Mouse (Mus musculus): ENCODE measurements around the gene C1qtnf1. TPM values are rescaled to one million over a fixed set of nuclear protein-coding genes. Genes with fewer than 3 reads are reported as not detected.

Gene C1qtnf1
- polyA plus RNA-seq, 1 experiment from 2014 or later, result 2.3 TPM

DNA sequence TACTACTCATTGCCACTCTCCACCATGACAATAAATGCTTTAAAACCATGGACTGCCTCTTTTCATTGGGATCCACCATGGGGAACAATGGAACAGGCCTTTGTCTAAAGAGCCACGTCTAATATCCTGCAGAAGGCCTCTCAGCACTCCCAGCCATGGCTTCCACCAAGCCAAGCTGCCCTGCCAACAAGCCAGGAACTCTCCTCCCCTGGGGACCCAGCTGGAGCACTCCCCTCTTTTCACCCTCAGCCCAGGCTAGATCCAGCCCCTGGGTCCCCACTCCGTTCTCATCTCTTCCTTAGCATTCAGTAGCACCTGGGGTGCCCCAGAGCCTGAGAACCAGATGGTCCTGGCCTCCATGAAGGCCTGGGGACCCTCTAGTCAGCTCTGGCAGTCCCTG, 25.0 kb downstream of the C1qtnf1 start:
- ATAC-seq (replicated peaks; ENCODE audit: low FRiP score), result no peak
- Histone ChIP-seq H3K4me2 (ENCODE audit: low read depth, low read length, severe bottlenecking) (no peak overlapping the region), H3K4me1 (replicated peaks; ENCODE audit: control insufficient read depth, insufficient read depth, low read length) (no peaks in the 10 kb centered on the region), H3K4me3 (ENCODE audit: low read depth, low read length) (no peak overlapping the region), H3K36me3 (ENCODE audit: control insufficient read depth, insufficient read depth, low read length) (no peaks in the 10 kb centered on the region), H3K27me3 (ENCODE audit: control insufficient read depth, insufficient read depth, low read length) (no peaks in the 10 kb centered on the region), H3K9me3 (ENCODE audit: control insufficient read depth, low read length) (no peaks in the 10 kb centered on the region), H3K9ac (ENCODE audit: low read length) (no peak overlapping the region), H3K27ac (ENCODE audit: low read depth, low read length) (no peak overlapping the region)
- no peak for DNase-seq (ENCODE audit: low spot score)
- 56% methylated on average over 2 of the region's 2 CpGs for WGBS

DNA sequence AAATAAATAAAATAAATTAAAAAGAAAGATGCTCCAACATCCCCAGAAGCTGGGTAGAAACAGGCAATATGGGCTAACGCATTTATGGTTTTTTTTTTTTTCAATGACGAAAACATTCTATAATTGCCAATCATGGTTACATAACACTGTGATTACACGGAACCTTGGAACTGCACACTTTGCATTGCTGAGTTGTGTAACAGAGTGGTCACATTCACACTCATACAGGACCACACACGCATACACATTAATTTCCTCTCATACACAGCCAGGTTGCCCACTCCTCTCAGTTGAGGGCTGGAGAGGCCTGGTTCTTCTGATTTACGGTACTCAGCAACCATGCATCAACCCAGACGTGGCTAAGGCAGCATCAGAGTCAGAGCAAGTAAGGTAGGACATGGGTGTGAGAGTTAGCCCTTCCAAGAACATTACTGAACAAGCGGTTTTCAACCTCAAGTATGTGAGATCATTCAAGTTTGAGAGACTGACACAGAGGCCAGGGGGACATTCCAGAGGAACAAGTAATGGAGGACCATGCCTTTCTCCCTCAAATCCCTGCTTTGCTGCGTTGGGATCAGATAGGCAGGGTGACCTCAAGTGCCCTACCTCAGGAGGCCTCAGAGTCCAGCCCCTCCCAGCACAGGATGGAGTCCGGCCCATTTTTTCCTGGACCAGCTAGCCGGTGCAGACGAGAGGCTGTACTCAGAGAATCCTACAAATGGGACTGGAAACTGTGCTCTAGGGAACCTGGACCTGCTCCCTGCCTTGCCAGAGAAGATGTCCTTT, 26.1 kb downstream of the C1qtnf1 start:
- 80% methylated on average over 11 of the region's 11 CpGs for WGBS
- no peaks in the 10 kb centered on the region for H3K36me3 ChIP-seq (ENCODE audit: control insufficient read depth, insufficient read depth, low read length)

DNA sequence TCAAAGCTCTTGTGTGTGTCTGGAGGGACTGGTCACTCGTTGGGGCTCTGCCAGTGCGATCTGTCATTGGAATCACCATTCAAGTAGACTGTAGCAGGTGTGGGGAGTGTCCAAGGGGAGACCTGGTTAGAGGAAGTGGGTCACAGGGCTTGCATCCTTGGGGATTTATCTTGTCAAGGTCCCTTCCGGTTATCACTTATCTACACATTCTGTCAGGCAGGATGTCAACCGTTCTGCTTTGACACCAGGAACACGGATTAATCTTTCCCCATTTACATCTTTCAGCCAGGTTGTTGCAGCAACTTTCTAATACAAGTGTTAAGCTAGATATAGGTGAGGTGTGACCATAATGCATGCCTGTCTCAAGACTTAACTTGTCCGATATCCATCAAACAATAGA, 27.8 kb downstream of the C1qtnf1 start:
- ATAC-seq (replicated peaks; ENCODE audit: low FRiP score), result no peak

More for the DNA sequence above, 26.1 kb downstream of the C1qtnf1 start:
- no peak overlapping the region for H3K4me3 ChIP-seq (ENCODE audit: low read depth, low read length)
- H3K9me3 ChIP-seq (ENCODE audit: control insufficient read depth, low read length), result no peaks in the 10 kb centered on the region
- H3K9ac ChIP-seq (ENCODE audit: low read length), result no peak overlapping the region
- no peaks in the 10 kb centered on the region for H3K4me1 ChIP-seq (replicated peaks; ENCODE audit: control insufficient read depth, insufficient read depth, low read length)
- DNase-seq (ENCODE audit: low spot score), result no peak
- ATAC-seq (replicated peaks; ENCODE audit: low FRiP score), result no peak
- no peaks in the 10 kb centered on the region for H3K27me3 ChIP-seq (ENCODE audit: control insufficient read depth, insufficient read depth, low read length)
- H3K27ac ChIP-seq (ENCODE audit: low read depth, low read length), result no peak overlapping the region
- no peak overlapping the region for H3K4me2 ChIP-seq (ENCODE audit: low read depth, low read length, severe bottlenecking)

DNA sequence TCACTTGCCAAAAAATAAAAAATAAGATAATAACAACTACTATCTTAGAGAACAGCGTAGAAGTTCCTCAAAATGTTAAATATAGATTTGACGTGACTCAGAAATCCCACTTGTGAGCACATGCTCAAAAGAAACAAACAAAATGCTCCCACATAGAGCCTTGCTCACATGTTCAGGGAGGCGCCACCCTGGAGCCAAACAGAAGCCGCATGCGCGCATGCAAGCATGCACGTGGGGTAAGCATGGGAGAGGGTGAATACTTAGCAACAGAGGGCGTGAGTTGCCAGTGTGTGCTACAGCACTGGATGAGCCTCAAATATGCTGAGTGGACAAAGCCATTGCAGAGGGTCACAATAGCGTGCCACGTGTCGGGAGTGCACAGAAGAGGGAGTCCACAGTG, 28.9 kb downstream of the C1qtnf1 start:
- ATAC-seq (replicated peaks; ENCODE audit: low FRiP score) (no peak), DNase-seq (ENCODE audit: low spot score) (no peak)
- H3K4me3 ChIP-seq (ENCODE audit: low read depth, low read length), result no peak overlapping the region
- no peak overlapping the region for H3K27ac ChIP-seq (ENCODE audit: low read depth, low read length)
- H3K4me2 ChIP-seq (ENCODE audit: low read depth, low read length, severe bottlenecking), result no peak overlapping the region
- H3K9ac ChIP-seq (ENCODE audit: low read length), result no peak overlapping the region
- H3K4me1 ChIP-seq (replicated peaks; ENCODE audit: control insufficient read depth, insufficient read depth, low read length), result no peaks in the 10 kb centered on the region
- 79% methylated on average over 11 of the region's 11 CpGs for WGBS
- H3K9me3 ChIP-seq (ENCODE audit: control insufficient read depth, low read length), result peaks cover 3% of the 10 kb centered on the region; the same call in 1 of the 2 replicates
- H3K36me3 ChIP-seq (ENCODE audit: control insufficient read depth, insufficient read depth, low read length), result no peaks in the 10 kb centered on the region
- H3K27me3 ChIP-seq (ENCODE audit: control insufficient read depth, insufficient read depth, low read length), result no peaks in the 10 kb centered on the region

More for the DNA sequence above, 27.8 kb downstream of the C1qtnf1 start:
- Histone ChIP-seq H3K36me3 (ENCODE audit: control insufficient read depth, insufficient read depth, low read length) (no peaks in the 10 kb centered on the region), H3K4me3 (ENCODE audit: low read depth, low read length) (no peak overlapping the region), H3K4me1 (replicated peaks; ENCODE audit: control insufficient read depth, insufficient read depth, low read length) (no peaks in the 10 kb centered on the region), H3K27ac (ENCODE audit: low read depth, low read length) (no peak overlapping the region), H3K27me3 (ENCODE audit: control insufficient read depth, insufficient read depth, low read length) (no peaks in the 10 kb centered on the region), H3K9ac (ENCODE audit: low read length) (no peak overlapping the region), H3K4me2 (ENCODE audit: low read depth, low read length, severe bottlenecking) (no peak overlapping the region), H3K9me3 (ENCODE audit: control insufficient read depth, low read length) (peaks cover 3% of the 10 kb centered on the region; the same call in 1 of the 2 replicates)
- DNase-seq (ENCODE audit: low spot score), result no peak
- 87% methylated on average over 6 of the region's 6 CpGs for WGBS

DNA sequence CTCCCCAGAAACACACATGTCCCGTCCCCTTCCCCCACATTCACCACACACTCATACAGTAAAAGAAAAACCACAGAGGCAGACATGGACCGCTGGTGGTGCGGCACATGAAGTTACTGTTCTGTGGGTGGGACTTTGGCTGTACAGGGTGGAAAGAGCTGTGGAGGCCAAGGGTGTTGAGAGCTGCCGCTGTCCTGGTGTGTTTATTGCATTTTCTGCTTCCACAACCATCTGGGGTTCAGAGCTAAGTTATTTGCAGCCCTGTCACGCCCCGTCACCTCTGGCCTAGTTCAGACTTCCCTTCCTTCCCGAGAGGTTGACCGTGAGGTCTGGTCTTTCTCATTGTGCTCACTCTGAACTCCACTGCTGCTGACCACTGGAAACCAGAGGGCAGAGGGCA, 31.0 kb downstream of the C1qtnf1 start:
- no peak overlapping the region for H3K9ac ChIP-seq (ENCODE audit: low read length)
- 81% methylated on average over 8 of the region's 8 CpGs for WGBS
- no peaks in the 10 kb centered on the region for H3K4me1 ChIP-seq (replicated peaks; ENCODE audit: control insufficient read depth, insufficient read depth, low read length)
- no peak overlapping the region for H3K4me3 ChIP-seq (ENCODE audit: low read depth, low read length)
- ATAC-seq (replicated peaks; ENCODE audit: low FRiP score) (no peak), DNase-seq (ENCODE audit: low spot score) (no peak)
- no peak overlapping the region for H3K27ac ChIP-seq (ENCODE audit: low read depth, low read length)
- no peak overlapping the region for H3K4me2 ChIP-seq (ENCODE audit: low read depth, low read length, severe bottlenecking)
- H3K36me3 ChIP-seq (ENCODE audit: control insufficient read depth, insufficient read depth, low read length), result no peaks in the 10 kb centered on the region
- H3K27me3 ChIP-seq (ENCODE audit: control insufficient read depth, insufficient read depth, low read length), result no peaks in the 10 kb centered on the region
- peaks cover 3% of the 10 kb centered on the region; the same call in 1 of the 2 replicates for H3K9me3 ChIP-seq (ENCODE audit: control insufficient read depth, low read length)

DNA sequence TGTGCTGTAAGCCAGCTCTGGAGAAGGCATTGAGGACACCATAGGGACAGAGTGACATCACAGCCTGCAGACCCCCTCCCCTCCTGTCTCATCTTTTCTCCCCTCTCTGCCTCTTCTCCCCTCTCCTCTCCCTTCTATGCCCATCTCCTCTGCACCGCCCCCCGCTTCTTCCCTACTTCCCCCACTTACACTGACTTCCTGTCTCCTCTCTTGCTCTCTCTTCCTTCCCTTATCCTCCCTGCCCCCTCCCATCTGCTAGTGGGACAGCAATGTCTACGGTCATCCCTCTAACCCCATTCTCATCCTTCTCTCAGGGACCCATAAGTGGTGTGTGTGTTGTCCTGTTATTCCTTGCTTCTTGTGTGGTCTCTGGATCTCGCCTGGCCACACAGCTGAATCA, 31.5 kb downstream of the C1qtnf1 start:
- no peak for ATAC-seq (replicated peaks; ENCODE audit: low FRiP score)
- DNase-seq (ENCODE audit: low spot score), result no peak
- Histone ChIP-seq H3K4me3 (ENCODE audit: low read depth, low read length) (no peak overlapping the region), H3K9ac (ENCODE audit: low read length) (no peak overlapping the region), H3K36me3 (ENCODE audit: control insufficient read depth, insufficient read depth, low read length) (no peaks in the 10 kb centered on the region), H3K4me1 (replicated peaks; ENCODE audit: control insufficient read depth, insufficient read depth, low read length) (no peaks in the 10 kb centered on the region), H3K4me2 (ENCODE audit: low read depth, low read length, severe bottlenecking) (no peak overlapping the region), H3K27ac (ENCODE audit: low read depth, low read length) (no peak overlapping the region), H3K27me3 (ENCODE audit: control insufficient read depth, insufficient read depth, low read length) (no peaks in the 10 kb centered on the region), H3K9me3 (ENCODE audit: control insufficient read depth, low read length) (peaks cover 3% of the 10 kb centered on the region; the same call in 1 of the 2 replicates)
- 82% methylated on average over 4 of the region's 4 CpGs for WGBS

DNA sequence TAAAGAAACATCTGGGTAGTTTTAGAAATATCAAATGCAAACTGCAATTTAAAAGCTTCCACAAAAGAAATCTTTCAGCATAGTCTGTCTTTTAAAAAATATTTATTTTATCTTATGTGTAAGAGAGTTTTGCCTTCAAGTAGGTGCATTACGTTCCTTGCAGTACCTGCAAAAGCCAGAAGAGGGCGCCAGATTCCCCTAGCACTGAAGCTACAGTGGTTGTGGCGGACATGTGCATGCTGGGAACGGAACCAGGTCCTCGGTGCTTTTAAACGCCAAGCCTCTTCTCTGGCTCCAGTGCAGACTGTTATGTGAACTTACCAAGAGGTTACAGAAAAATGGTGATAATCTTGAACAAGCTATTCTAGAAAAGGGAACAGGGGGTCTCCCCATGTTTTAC, 32.3 kb downstream of the C1qtnf1 start:
- no peak overlapping the region for H3K4me3 ChIP-seq (ENCODE audit: low read depth, low read length)
- DNase-seq (ENCODE audit: low spot score) (no peak), ATAC-seq (replicated peaks; ENCODE audit: low FRiP score) (no peak)
- no peak overlapping the region for H3K4me2 ChIP-seq (ENCODE audit: low read depth, low read length, severe bottlenecking)
- peaks cover 3% of the 10 kb centered on the region; the same call in 1 of the 2 replicates for H3K9me3 ChIP-seq (ENCODE audit: control insufficient read depth, low read length)
- no peaks in the 10 kb centered on the region for H3K27me3 ChIP-seq (ENCODE audit: control insufficient read depth, insufficient read depth, low read length)
- no peaks in the 10 kb centered on the region for H3K36me3 ChIP-seq (ENCODE audit: control insufficient read depth, insufficient read depth, low read length)
- WGBS, result 52% methylated on average over 6 of the region's 6 CpGs
- H3K9ac ChIP-seq (ENCODE audit: low read length), result no peak overlapping the region
- no peaks in the 10 kb centered on the region for H3K4me1 ChIP-seq (replicated peaks; ENCODE audit: control insufficient read depth, insufficient read depth, low read length)
- no peak overlapping the region for H3K27ac ChIP-seq (ENCODE audit: low read depth, low read length)

DNA sequence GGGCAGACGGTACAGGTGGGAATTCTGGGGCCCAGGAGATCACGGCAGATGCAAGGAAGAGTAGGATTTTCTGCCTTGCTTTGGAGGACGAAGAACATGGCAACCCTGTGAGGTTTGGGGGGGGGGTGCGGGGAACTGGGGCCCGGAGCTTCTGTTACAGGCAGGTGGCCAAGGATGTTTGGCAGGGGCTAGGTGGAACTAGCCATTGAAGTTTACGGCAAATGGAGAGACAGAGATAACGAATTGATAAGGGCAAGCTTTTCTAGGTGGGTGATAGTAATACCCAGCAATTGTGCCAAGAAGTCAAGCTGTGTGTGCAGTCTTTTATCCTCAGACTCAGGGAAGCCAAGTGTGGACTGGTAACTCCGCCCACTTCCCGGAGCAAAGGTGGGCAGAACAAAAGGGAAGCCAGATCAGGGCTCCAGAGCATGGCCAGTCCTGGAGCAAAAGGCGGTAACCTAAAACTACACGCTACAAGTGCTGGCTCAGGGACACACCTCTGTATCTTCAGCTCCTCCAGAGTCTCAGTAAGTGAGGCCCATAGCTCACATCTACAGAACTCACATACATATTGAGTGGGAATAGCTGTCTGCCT, 39.5 kb downstream of the C1qtnf1 start:
- no peaks in the 10 kb centered on the region for H3K36me3 ChIP-seq (ENCODE audit: control insufficient read depth, insufficient read depth, low read length)
- DNase-seq (ENCODE audit: low spot score), result no peak
- no peak overlapping the region for H3K4me3 ChIP-seq (ENCODE audit: low read depth, low read length)
- no peak for ATAC-seq (replicated peaks; ENCODE audit: low FRiP score)
- H3K4me2 ChIP-seq (ENCODE audit: low read depth, low read length, severe bottlenecking), result no peak overlapping the region
- H3K9ac ChIP-seq (ENCODE audit: low read length), result no peak overlapping the region
- no peaks in the 10 kb centered on the region for H3K4me1 ChIP-seq (replicated peaks; ENCODE audit: control insufficient read depth, insufficient read depth, low read length)
- H3K27ac ChIP-seq (ENCODE audit: low read depth, low read length), result no peak overlapping the region
- H3K9me3 ChIP-seq (ENCODE audit: control insufficient read depth, low read length), result no peaks in the 10 kb centered on the region
- H3K27me3 ChIP-seq (ENCODE audit: control insufficient read depth, insufficient read depth, low read length), result no peaks in the 10 kb centered on the region
- 59% methylated on average over 11 of the region's 11 CpGs for WGBS

All from forebrain, embryonic 11.5 days (tissue).